Mouse (Mus musculus): ENCODE results near the gene Pgrmc2. TPM values are rescaled to one million over a fixed set of nuclear protein-coding genes. Genes with fewer than 3 reads are reported as not detected.

The Pgrmc2 gene
- polyA plus RNA-seq, 1 experiment from 2014 or later: 31.7 TPM

DNA sequence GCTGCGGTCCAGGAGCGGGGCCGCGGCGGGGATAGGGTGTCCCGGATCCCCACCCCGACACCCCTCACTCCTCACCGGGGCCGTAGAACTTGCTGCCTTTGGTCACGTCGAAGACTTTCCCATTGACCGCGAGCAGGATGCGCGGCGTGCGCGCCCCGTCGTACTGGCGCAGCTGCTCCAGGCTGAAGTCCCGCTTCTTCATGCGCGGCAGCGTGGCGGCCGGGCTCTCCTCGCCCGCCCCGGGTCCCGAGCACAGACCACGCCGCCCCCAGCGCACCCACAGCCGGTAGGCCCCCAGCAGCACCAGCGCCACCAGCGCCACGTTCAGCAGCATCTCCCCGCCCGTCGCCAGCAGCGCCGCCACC, 344 bp downstream of the Pgrmc2 start:
- under 1% methylated on average over 35 of the region's 43 CpGs for WGBS
- DNase-seq (ENCODE audit: low spot score) (no peak), ATAC-seq (replicated peaks; ENCODE audit: low FRiP score, low TSS enrichment, low read depth) (peak; percentile 25)
- no peaks in the 10 kb centered on the region for H3K27me3 ChIP-seq (replicated peaks; ENCODE audit: control insufficient read depth, insufficient read depth, low read length)
- peak overlapping the region; percentile 81 for H3K9ac ChIP-seq (ENCODE audit: low read length)
- peaks cover 23% of the 10 kb centered on the region; the same call in 1 of the 2 replicates for H3K4me1 ChIP-seq (replicated peaks; ENCODE audit: control insufficient read depth, insufficient read depth, low read length)
- H3K4me2 ChIP-seq (ENCODE audit: low read length): peak overlapping the region; percentile 93
- no peaks in the 10 kb centered on the region for H3K9me3 ChIP-seq (ENCODE audit: control insufficient read depth, low read length)
- peak overlapping the region; percentile 83 for H3K27ac ChIP-seq (ENCODE audit: low read depth)
- H3K36me3 ChIP-seq (ENCODE audit: control insufficient read depth, insufficient read depth, low read length): peaks cover 7% of the 10 kb centered on the region; the same call in 1 of the 2 replicates
- peak overlapping the region; percentile 90 for H3K4me3 ChIP-seq (ENCODE audit: low read depth, low read length)

DNA sequence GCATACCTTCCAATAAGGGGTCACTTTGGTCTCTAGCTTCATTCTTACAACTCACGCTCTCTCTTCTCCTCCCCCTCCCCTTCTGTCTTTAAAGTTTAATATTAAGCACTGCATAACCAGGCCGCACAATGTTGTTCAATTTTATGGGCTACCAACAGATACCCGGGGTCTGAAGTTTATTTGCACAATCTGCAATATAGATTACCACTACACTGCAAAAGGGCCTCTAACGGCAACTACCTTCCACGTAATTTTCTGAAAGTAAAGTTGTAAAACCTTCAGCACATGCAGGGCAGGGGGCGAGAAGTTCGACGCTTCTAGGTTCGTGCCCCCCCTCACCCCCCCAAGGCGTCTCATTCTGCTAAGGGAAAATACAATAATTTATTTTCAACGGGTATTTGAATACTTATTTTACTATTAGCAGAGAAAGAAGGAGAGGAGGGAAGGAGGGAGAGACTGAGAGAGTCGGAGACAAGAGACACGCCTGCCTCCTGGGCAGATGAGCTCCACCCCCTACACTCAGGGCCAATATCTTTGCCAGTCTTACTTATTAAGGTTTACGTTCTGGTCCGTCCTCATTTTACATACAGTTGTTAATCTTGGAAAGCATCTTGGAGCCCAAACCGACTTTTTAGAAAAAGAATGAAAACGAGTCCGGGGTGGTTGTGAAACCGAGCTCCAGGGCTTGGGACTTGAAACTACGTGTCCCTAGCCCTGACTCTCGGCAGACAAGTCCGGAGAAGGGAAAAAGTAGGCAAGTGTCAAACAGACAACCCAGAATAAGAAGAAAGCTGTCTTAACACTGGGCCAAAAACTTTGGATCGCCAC, 1.2 kb downstream of the Pgrmc2 start:
- DNase-seq (ENCODE audit: low spot score): peak; percentile 74
- Histone ChIP-seq H3K27ac (ENCODE audit: low read depth) (peak overlapping the region; percentile 83), H3K36me3 (ENCODE audit: control insufficient read depth, insufficient read depth, low read length) (peaks cover 7% of the 10 kb centered on the region; the same call in 1 of the 2 replicates), H3K9me3 (ENCODE audit: control insufficient read depth, low read length) (no peaks in the 10 kb centered on the region), H3K4me2 (ENCODE audit: low read length) (peak overlapping the region; percentile 93), H3K4me3 (ENCODE audit: low read depth, low read length) (peak overlapping the region; percentile 90), H3K27me3 (replicated peaks; ENCODE audit: control insufficient read depth, insufficient read depth, low read length) (no peaks in the 10 kb centered on the region), H3K9ac (ENCODE audit: low read length) (peak overlapping the region; percentile 81), H3K4me1 (replicated peaks; ENCODE audit: control insufficient read depth, insufficient read depth, low read length) (peaks cover 23% of the 10 kb centered on the region; the same call in 1 of the 2 replicates)
- no peak for ATAC-seq (replicated peaks; ENCODE audit: low FRiP score, low TSS enrichment, low read depth)
- 1% methylated on average over 23 of the region's 23 CpGs for WGBS

DNA sequence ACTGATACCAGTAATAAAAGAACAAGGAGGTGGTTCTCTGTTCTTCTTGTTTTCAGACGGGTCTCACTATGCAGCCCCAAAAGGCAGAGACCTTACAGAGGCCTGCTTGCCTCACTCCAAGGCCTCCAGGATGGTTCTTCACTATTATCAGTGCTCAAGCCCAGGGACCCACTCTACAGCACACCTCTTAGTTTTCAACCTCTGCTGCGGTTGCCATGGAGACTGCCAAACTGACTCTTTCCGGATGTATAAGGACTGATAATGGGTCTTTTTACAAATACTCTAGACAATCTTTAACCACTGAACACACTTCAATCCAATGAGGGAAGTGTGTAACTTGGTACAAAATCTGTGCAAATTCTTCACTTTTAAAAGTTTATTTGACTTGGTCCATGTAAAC, 2.1 kb downstream of the Pgrmc2 start:
- peaks cover 22% of the 10 kb centered on the region; the same call in 1 of the 2 replicates for H3K4me1 ChIP-seq (replicated peaks; ENCODE audit: control insufficient read depth, insufficient read depth, low read length)
- 31% methylated on average over 3 of the region's 3 CpGs for WGBS
- peaks cover 7% of the 10 kb centered on the region; the same call in 1 of the 2 replicates for H3K36me3 ChIP-seq (ENCODE audit: control insufficient read depth, insufficient read depth, low read length)
- H3K9me3 ChIP-seq (ENCODE audit: control insufficient read depth, low read length): no peaks in the 10 kb centered on the region
- H3K4me3 ChIP-seq (ENCODE audit: low read depth, low read length): peak overlapping the region; percentile 90
- ATAC-seq (replicated peaks; ENCODE audit: low FRiP score, low TSS enrichment, low read depth) (no peak), DNase-seq (ENCODE audit: low spot score) (peak; percentile 53)
- H3K4me2 ChIP-seq (ENCODE audit: low read length): peak overlapping the region; percentile 93
- no peak overlapping the region for H3K9ac ChIP-seq (ENCODE audit: low read length)
- H3K27ac ChIP-seq (ENCODE audit: low read depth): no peak overlapping the region
- H3K27me3 ChIP-seq (replicated peaks; ENCODE audit: control insufficient read depth, insufficient read depth, low read length): no peaks in the 10 kb centered on the region

DNA sequence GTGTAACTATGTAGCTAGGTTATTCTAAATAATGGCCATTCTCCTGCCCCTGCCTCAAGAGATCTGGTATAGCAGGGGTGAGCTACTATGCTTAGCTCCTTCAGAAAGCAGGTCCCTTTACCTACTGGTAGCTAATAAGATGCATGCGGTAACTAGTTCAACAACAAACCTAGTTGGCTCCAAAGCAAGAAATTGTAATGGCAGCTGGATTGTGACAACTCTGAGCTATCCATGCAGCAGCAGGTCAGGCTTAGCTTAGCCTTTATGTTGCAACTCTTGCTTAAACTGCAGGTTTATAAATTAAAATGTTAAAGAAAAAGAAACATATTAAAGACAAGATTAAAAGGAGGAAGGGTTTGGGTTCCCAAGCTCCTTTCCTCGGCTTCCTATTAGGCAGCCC, 4.2 kb downstream of the Pgrmc2 start:
- Histone ChIP-seq H3K4me1 (replicated peaks; ENCODE audit: control insufficient read depth, insufficient read depth, low read length) (peaks cover 17% of the 10 kb centered on the region; the same call in 1 of the 2 replicates), H3K4me3 (ENCODE audit: low read depth, low read length) (no peak overlapping the region), H3K4me2 (ENCODE audit: low read length) (no peak overlapping the region), H3K27me3 (replicated peaks; ENCODE audit: control insufficient read depth, insufficient read depth, low read length) (no peaks in the 10 kb centered on the region), H3K36me3 (ENCODE audit: control insufficient read depth, insufficient read depth, low read length) (peaks cover 7% of the 10 kb centered on the region; the same call in 1 of the 2 replicates), H3K9ac (ENCODE audit: low read length) (no peak overlapping the region), H3K27ac (ENCODE audit: low read depth) (no peak overlapping the region), H3K9me3 (ENCODE audit: control insufficient read depth, low read length) (no peaks in the 10 kb centered on the region)
- ATAC-seq (replicated peaks; ENCODE audit: low FRiP score, low TSS enrichment, low read depth) (no peak), DNase-seq (ENCODE audit: low spot score) (no peak)
- WGBS: 91% methylated on average over 2 of the region's 2 CpGs

DNA sequence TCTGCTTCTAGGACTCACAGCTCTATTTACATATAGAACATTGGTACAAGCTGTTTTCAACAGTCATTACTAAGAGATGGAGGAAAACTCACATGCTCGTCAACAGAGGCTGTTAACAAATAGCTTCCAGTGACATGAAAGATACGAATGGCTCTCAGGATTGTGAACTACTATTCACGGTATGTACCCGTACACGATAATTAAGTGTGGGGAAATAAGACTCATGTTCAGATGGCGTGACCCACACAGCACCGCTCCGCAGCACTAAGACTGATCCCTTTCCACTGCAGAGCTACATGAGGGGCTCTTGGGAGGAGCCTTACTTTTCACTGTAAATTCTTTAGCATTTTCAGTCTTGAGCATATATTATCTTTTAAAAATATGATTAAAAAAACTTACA, 7.5 kb downstream of the Pgrmc2 start:
- H3K27ac ChIP-seq (ENCODE audit: low read depth): no peak overlapping the region
- H3K9me3 ChIP-seq (ENCODE audit: control insufficient read depth, low read length): no peaks in the 10 kb centered on the region
- H3K4me3 ChIP-seq (ENCODE audit: low read depth, low read length): no peak overlapping the region
- DNase-seq (ENCODE audit: low spot score) (no peak), ATAC-seq (replicated peaks; ENCODE audit: low FRiP score, low TSS enrichment, low read depth) (no peak)
- H3K9ac ChIP-seq (ENCODE audit: low read length): no peak overlapping the region
- H3K4me1 ChIP-seq (replicated peaks; ENCODE audit: control insufficient read depth, insufficient read depth, low read length): peaks cover 6% of the 10 kb centered on the region; the same call in 1 of the 2 replicates
- peaks cover 7% of the 10 kb centered on the region; the same call in 1 of the 2 replicates for H3K36me3 ChIP-seq (ENCODE audit: control insufficient read depth, insufficient read depth, low read length)
- no peaks in the 10 kb centered on the region for H3K27me3 ChIP-seq (replicated peaks; ENCODE audit: control insufficient read depth, insufficient read depth, low read length)
- 84% methylated on average over 8 of the region's 8 CpGs for WGBS
- H3K4me2 ChIP-seq (ENCODE audit: low read length): no peak overlapping the region

DNA sequence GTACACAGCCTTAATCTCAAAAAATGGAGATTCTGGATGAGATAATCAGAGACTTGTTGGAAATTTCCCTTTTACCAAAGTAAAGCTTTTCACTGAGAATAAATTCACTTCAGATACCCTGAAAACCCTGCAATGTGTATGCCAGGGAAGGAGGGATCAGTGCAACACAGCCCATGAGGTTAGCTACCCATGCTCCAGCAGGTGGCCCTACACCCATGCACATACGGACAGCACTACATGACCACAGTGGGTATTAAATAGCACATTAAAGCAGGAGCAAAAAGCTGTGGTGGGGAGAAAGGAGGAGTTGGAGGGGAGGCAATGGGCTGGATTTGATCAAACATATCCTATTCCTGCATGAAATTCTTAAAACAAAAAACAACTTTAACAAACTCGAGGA, 12.3 kb downstream of the Pgrmc2 start:
- H3K4me3 ChIP-seq (ENCODE audit: low read depth, low read length): no peak overlapping the region
- no peak for DNase-seq (ENCODE audit: low spot score)
- ATAC-seq (replicated peaks; ENCODE audit: low FRiP score, low TSS enrichment, low read depth): no peak
- no peak overlapping the region for H3K27ac ChIP-seq (ENCODE audit: low read depth)
- WGBS: 77% methylated on average over 2 of the region's 2 CpGs
- no peaks in the 10 kb centered on the region for H3K9me3 ChIP-seq (ENCODE audit: control insufficient read depth, low read length)
- H3K9ac ChIP-seq (ENCODE audit: low read length): no peak overlapping the region
- H3K4me2 ChIP-seq (ENCODE audit: low read length): no peak overlapping the region
- no peaks in the 10 kb centered on the region for H3K27me3 ChIP-seq (replicated peaks; ENCODE audit: control insufficient read depth, insufficient read depth, low read length)
- H3K4me1 ChIP-seq (replicated peaks; ENCODE audit: control insufficient read depth, insufficient read depth, low read length): no peaks in the 10 kb centered on the region
- H3K36me3 ChIP-seq (ENCODE audit: control insufficient read depth, insufficient read depth, low read length): peaks cover 45% of the 10 kb centered on the region

DNA sequence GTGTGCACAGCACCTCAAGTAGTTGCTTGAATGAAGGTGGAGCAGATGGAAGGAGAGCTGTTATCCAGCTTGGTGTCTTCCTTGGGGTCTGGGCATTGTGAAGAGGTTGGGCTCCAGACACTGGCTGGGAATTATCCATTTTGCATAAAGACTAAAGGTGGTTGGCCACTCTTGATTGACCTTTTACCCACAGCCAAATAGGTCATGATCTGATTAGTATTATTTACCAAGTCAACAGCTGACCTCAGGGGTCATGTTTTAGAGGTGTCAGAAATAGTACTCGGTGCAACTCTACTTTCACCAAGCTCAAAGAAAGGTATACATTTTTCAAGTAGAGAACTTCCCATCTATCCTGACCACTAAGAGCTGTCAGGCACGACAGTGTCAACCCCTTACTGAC, 17.5 kb downstream of the Pgrmc2 start:
- no peaks in the 10 kb centered on the region for H3K9me3 ChIP-seq (ENCODE audit: control insufficient read depth, low read length)
- no peak overlapping the region for H3K27ac ChIP-seq (ENCODE audit: low read depth)
- DNase-seq (ENCODE audit: low spot score) (no peak), ATAC-seq (replicated peaks; ENCODE audit: low FRiP score, low TSS enrichment, low read depth) (no peak)
- no peak overlapping the region for H3K9ac ChIP-seq (ENCODE audit: low read length)
- 72% methylated on average over 2 of the region's 2 CpGs for WGBS
- no peak overlapping the region for H3K4me3 ChIP-seq (ENCODE audit: low read depth, low read length)
- no peaks in the 10 kb centered on the region for H3K4me1 ChIP-seq (replicated peaks; ENCODE audit: control insufficient read depth, insufficient read depth, low read length)
- no peak overlapping the region for H3K4me2 ChIP-seq (ENCODE audit: low read length)
- H3K36me3 ChIP-seq (ENCODE audit: control insufficient read depth, insufficient read depth, low read length): peaks cover 57% of the 10 kb centered on the region
- H3K27me3 ChIP-seq (replicated peaks; ENCODE audit: control insufficient read depth, insufficient read depth, low read length): no peaks in the 10 kb centered on the region

DNA sequence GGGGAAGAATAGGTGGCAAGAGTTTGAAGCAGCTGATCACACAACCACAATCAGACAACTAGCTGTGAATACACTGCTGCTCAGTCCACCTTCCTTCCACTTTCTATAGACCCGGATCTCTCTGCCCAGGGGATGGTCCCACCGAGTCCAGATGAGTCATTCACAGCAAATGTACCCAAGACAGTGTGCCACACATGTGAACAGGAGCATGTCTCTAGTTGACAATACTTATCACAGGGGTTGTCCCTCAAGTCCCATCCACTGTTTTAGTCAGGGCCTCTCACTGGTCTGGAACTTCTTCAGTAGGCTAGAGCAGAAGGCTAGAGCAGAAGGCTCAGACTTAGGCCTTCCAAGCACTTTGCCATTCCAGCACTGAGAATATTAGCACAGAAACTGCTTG, 20.1 kb downstream of the Pgrmc2 start:
- no peak overlapping the region for H3K4me3 ChIP-seq (ENCODE audit: low read depth, low read length)
- H3K27me3 ChIP-seq (replicated peaks; ENCODE audit: control insufficient read depth, insufficient read depth, low read length): no peaks in the 10 kb centered on the region
- 91% methylated on average over 2 of the region's 2 CpGs for WGBS
- H3K4me2 ChIP-seq (ENCODE audit: low read length): no peak overlapping the region
- peaks cover 34% of the 10 kb centered on the region for H3K36me3 ChIP-seq (ENCODE audit: control insufficient read depth, insufficient read depth, low read length)
- H3K9me3 ChIP-seq (ENCODE audit: control insufficient read depth, low read length): no peaks in the 10 kb centered on the region
- DNase-seq (ENCODE audit: low spot score): no peak
- no peak for ATAC-seq (replicated peaks; ENCODE audit: low FRiP score, low TSS enrichment, low read depth)
- H3K9ac ChIP-seq (ENCODE audit: low read length): no peak overlapping the region
- no peak overlapping the region for H3K27ac ChIP-seq (ENCODE audit: low read depth)
- no peaks in the 10 kb centered on the region for H3K4me1 ChIP-seq (replicated peaks; ENCODE audit: control insufficient read depth, insufficient read depth, low read length)

Measured in intestine, embryonic 14.5 days (tissue).